Mouse (Mus musculus) cerebellum, adult 2 months (tissue): ENCODE measurements around the gene Rxfp2.

Source experiments
- CTCF ChIP-seq: fragments of 200-500 bp; IDR thresholded peaks from 2 replicates; pipeline ENCODE4 v1.5.1; 2011; ENCODE audit warnings: low read depth, mild to moderate bottlenecking, control low read depth, low read length, moderate library complexity, borderline replicate concordance; ENCODE audit not compliant: insufficient read depth
- POLR2A ChIP-seq: fragments of 200-500 bp; IDR thresholded peaks from 2 replicates; pipeline ENCODE4 v1.6.1; 2011; ENCODE audit warnings: low read length, control low read depth, borderline replicate concordance; ENCODE audit not compliant: insufficient read depth

- TF ChIP-seq POLR2A (no peak), CTCF (no peak)
These were observed 107.4 kb downstream of the Rxfp2 start for GRCm38 (mm10) chr5:150125920-150126319.
